Mouse (Mus musculus) B cell, adult (primary cell): ENCODE results near the gene Rfng. TPM values are rescaled to one million over a fixed set of nuclear protein-coding genes. Genes with fewer than 3 reads are reported as not detected.

Experiments
- total RNA-seq: library from RNA; stranded (reverse); gene quantifications from 4 replicates; pipeline ENCODE4 v1.2.4, GENCODE M21; 2023; ENCODE audit not compliant: inconsistent age

Rfng gene
- 11.6 to 15.4 TPM (median 14.0 TPM) in 4 replicates for total RNA-seq

DNA sequence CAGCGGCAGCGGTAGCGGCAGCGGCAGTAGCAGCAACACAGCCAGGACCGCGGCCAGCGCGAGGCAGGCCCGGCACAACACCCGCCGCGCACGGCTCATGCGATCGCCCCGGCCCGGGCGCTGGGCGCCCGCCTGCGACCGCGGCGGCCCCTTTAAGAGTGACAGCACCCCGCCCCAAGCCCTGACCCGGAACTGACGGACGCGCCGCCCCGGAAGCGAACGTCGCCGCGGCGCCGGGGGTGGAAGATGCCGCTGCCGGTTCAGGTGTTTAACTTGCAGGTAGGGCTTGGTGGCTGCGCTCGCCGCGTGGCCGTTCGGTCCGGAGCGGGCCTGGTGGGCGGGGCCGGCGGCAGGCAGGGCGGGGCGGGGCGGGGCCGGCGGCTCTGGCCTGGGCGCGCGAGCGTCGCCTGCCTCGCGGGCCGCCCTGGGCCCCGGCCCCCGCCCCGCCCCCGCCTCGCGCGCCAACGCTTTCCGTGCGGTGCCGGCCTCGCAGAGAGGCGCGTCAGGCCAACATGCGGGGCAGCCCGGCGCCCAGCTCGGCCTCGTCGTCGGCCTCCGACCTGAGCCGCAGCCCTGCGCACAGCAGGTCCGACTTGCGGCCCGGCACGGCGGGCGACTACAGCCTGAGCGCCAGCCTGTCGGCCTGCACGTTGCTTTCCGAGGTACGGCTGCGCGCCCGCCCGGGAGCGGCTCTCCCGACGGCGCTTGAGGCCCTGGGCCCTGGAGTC lies at the start of gene Rfng, which contains the start of gene Gps1:
Gene Rfng, minus strand, starts transcription at position 144 of the 728 bp plus-strand sequence.
Gene Gps1, plus strand, starts transcription at position 209 of the 728 bp plus-strand sequence.

DNA sequence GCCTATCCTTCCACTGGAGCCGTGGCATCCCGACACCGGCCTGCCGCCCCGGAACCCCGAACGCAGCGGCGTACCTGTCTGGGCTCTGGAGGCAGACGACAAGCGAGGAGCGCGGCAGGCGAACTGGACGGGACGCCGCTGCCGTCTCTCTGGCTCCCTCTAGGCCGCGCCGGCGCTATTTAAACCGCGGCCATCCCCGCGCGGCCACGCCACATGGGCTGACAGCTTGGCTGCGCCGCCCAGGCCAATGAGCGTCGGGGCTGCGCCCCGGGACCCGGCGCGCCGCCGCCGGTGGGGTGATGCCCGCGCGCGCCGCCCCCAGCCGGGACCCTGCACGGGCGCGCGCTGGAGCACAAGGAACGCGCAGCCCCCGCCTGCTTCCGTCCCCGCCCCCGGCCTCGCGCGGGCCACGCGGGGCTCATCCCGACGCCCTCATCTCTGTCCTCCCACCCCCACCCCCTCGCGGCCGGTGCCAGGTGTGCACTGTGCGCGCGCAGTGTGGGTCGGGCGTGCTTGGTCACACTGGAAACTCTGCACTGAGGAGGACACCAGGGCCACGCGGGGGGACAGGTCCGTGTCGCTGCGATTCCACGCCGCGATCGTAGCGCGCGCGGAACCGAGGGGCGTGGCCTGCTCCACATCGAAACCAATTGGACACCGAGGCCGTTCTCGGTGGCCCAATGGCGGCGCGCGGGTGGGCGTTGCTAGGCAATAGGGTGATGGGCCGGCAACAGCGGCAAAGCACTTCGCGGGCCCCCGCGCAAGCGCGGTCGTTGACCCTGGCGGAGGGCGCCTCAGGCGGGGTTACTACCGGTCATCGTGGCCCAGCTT lies 40.2 kb upstream of the Rfng start, which contains the start of gene Fasn:
Gene Fasn, minus strand, starts transcription at position 592 of the 831 bp plus-strand sequence.

DNA sequence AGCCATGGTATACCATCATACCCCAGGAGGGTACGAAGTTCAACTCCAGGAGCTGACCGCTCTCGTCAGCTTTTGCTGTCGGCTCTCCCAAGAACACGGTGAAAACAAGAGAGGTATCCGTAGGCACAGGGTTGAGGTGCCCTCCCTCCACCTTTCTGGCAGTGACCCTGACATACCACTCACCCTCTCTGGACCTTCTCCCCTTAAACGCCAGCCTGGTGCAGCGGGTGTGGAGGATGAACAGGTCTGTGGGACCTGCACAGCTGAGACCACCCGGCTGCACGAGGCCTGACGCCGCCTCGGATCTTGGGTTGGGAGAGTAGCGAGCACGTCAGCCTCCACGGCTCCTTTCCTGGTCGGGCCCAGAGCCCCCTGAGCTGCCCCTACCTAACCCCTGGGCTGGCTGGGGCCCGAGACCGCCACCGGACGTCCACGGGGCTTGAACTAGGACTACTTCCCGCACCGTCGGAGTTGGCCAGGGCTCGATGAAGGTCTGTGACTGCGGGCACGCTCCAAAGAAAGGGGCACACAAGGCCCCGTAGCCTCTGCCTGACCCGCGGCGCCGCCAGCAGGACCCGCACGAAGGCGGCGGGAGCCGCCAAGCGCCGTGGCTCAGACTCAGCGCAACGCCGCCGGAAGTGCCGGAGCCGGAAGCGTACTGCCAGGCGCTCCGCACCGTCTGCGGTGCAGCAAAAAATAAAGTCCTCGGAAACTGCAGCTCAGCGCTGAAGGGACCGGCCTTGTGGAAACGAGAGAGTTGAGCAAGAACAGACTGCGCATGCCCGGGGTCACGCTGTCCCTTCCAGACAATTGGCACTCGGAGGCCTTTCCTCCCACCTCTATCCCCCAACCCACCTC lies 12.0 kb upstream of the Rfng start, which contains the start of gene Dus1l:
Gene Dus1l, minus strand, starts transcription at position 648 of the 858 bp plus-strand sequence.

DNA sequence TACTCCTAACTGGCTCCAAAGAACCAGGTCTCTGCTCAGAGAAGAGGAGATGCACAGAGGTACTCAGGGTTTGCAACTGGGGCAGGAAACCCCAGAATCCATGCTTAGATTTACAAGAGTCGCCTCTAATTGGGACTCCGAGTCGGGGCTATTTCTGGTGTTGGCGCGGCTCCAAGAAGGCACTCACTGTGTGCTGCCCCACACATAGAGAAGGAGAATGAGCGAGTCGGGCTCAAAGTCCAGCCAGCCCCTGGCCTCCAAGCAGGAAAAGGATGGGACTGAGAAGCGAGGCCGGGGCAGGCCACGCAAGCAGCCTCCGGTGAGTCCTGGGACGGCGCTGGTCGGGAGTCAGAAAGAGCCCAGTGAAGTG lies 21.4 kb downstream of the Rfng start, which contains the start of gene Hmga1b:
Gene Hmga1b, plus strand, starts transcription at position 123 of the 370 bp plus-strand sequence.

DNA sequence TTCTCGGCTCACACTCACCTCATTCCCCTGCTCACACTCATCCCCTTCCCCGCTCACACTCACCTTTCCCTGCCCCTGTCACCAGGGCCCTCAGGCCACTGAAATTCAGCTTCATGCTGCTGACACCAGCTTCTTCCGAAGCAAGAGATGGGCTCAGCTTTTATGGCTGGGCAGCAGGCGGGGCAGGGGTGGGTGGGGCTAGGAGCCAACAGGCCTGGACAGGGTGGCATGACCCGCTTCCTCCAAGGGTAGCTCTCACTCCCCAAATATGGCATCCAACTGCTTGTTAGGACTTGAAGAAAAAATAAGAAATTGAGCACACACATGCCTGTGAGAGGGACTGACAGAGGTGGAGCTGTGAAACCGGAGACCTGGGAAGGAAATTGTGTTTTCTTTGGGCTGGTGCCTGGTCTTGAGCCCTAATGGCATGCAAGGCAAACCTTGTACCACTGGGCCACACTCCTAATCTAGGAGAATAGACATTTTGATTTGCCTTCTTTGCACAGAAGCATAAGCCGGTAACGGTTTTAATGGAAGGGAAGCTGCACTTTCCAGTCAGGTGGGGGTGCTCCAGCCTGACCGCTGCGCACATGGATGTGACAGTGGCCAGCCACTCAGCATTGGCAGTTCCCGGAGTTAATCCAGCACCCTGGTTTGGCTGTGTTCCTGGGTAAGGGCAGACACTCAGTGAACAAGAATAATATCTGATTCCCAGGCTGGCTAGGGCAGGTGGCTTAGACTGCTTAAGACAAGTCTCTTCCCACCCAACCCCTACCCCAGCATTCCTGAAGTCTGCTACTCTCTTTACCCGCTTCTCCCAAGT lies 51.9 kb downstream of the Rfng start, which contains the start of gene Cbr2:
Gene Cbr2, minus strand, starts transcription at position 257 of the 823 bp plus-strand sequence.

Other genes starting within 250 kb of the Rfng start
- 42.2 to 46.1 TPM (median 43.6 TPM) in 4 replicates for gene Mcrip1, start 234.5 kb downstream of the Rfng start, total RNA-seq
- not detected in 4 replicates for gene Ppp1r27, start 233.1 kb downstream of the Rfng start, total RNA-seq
- gene P4hb, start 211.0 kb downstream of the Rfng start, total RNA-seq = 141 to 162 TPM (median 155 TPM) in 4 replicates
- gene Arhgdia, start 202.6 kb downstream of the Rfng start, total RNA-seq = 520 to 560 TPM (median 534 TPM) in 4 replicates
- gene Alyref, start 185.8 kb downstream of the Rfng start, total RNA-seq = 127 to 143 TPM (median 137 TPM) in 4 replicates
- 45.7 to 57.2 TPM (median 47.4 TPM) in 4 replicates for gene Anapc11, start 185.8 kb downstream of the Rfng start, total RNA-seq
- gene Npb, start 175.7 kb downstream of the Rfng start, total RNA-seq = 1.1 to 3.0 TPM in 2 of 4 replicates, not detected in the others
- gene Pcyt2, start 166.3 kb downstream of the Rfng start, total RNA-seq = 96.0 to 113 TPM (median 107 TPM) in 4 replicates
- 114 to 130 TPM (median 118 TPM) in 4 replicates for gene Sirt7, start 159.0 kb downstream of the Rfng start, total RNA-seq
- 57.2 to 69.2 TPM (median 65.4 TPM) in 4 replicates for gene Mafg, start 150.6 kb downstream of the Rfng start, total RNA-seq
- gene Pycr1, start 140.4 kb downstream of the Rfng start, total RNA-seq = 0.96 to 1.9 TPM (median 1.0 TPM) in 4 replicates
- 1.3 to 2.2 TPM in 2 of 4 replicates, not detected in the others for gene Myadml2, start 136.0 kb downstream of the Rfng start, total RNA-seq
- gene Notum, start 123.0 kb downstream of the Rfng start, total RNA-seq = not detected in 4 replicates
- gene Aspscr1, start 111.2 kb downstream of the Rfng start, total RNA-seq = 93.0 to 111 TPM (median 107 TPM) in 4 replicates
- gene Cenpx, start 70.5 kb downstream of the Rfng start, total RNA-seq = 31.7 to 39.4 TPM (median 35.3 TPM) in 4 replicates
- 36.5 to 42.3 TPM (median 40.7 TPM) in 4 replicates for gene Lrrc45, start 70.3 kb downstream of the Rfng start, total RNA-seq
- 0.48 to 2.2 TPM (median 1.6 TPM) in 3 of 4 replicates, not detected in the other for gene Rac3, start 62.7 kb downstream of the Rfng start, total RNA-seq
- 15.2 to 20.4 TPM (median 17.6 TPM) in 4 replicates for gene Dcxr, start 56.9 kb downstream of the Rfng start, total RNA-seq
- not detected in 4 replicates for gene Cbr2, start 52.1 kb downstream of the Rfng start, total RNA-seq
- 35.2 to 44.7 TPM (median 42.3 TPM) in 4 replicates for gene Hmga1b, start 21.4 kb downstream of the Rfng start, total RNA-seq
- gene Gps1, start 65 bp upstream of the Rfng start, total RNA-seq = 71.7 to 83.8 TPM (median 79.2 TPM) in 4 replicates
- gene Dus1l, start 12.2 kb upstream of the Rfng start, total RNA-seq = 55.9 to 72.0 TPM (median 62.7 TPM) in 4 replicates
- gene Fasn, start 40.3 kb upstream of the Rfng start, total RNA-seq = 104 to 118 TPM (median 109 TPM) in 4 replicates
- 0.58 to 1.8 TPM (median 0.87 TPM) in 4 replicates for gene Ccdc57, start 148.7 kb upstream of the Rfng start, total RNA-seq
- 0.27 to 1.0 TPM (median 0.71 TPM) in 4 replicates for gene Slc16a3, start 164.3 kb upstream of the Rfng start, total RNA-seq
- gene Csnk1d, start 207.1 kb upstream of the Rfng start, total RNA-seq = 132 to 158 TPM (median 145 TPM) in 4 replicates